Mouse (Mus musculus) intestine, postnatal 0 days (tissue): ENCODE measurements around the gene Ascl1. TPM values are rescaled to one million over a fixed set of nuclear protein-coding genes. Genes with fewer than 3 reads are reported as not detected.

Experiments
- ATAC-seq: fragments of 200-750 bp; cut with Nextera tagmentation; 2 replicates; pipeline ENCODE4 v1.8.0; 2017; ENCODE audit warnings: mild to moderate bottlenecking, moderate TSS enrichment, moderate library complexity
- H3K27ac ChIP-seq: fragments of 300-500 bp; sonication (generic); 2 replicates; pipeline ENCODE4 v1.5.1; 2014; ENCODE audit warnings: mild to moderate bottlenecking, low read depth, low read length, moderate library complexity
- H3K27me3 ChIP-seq: fragments of 300-500 bp; sonication (generic); replicated peaks from 2 replicates; pipeline ENCODE4 v1.6.1; 2014; ENCODE audit warnings: low read length, mixed read lengths; ENCODE audit not compliant: control insufficient read depth, insufficient read depth
- H3K36me3 ChIP-seq: fragments of 300-500 bp; sonication (generic); 2 replicates; pipeline ENCODE4 v1.6.1; 2014; ENCODE audit warnings: mild to moderate bottlenecking, moderate library complexity; ENCODE audit not compliant: control insufficient read depth, insufficient read depth
- H3K4me1 ChIP-seq: fragments of 300-500 bp; sonication (generic); replicated peaks from 2 replicates; pipeline ENCODE4 v1.6.1; 2014; ENCODE audit warnings: antibody characterized with exemption, low read length, mixed read lengths; ENCODE audit not compliant: control insufficient read depth, insufficient read depth
- H3K4me2 ChIP-seq: fragments of 300-500 bp; sonication (generic); replicated peaks from 2 replicates; pipeline ENCODE4 v1.6.1; 2014; ENCODE audit warnings: low read depth, mild to moderate bottlenecking, moderate library complexity
- H3K4me3 ChIP-seq: fragments of 300-500 bp; sonication (generic); 2 replicates; pipeline ENCODE4 v1.5.1; 2014; ENCODE audit warnings: low read depth, low read length
- H3K9ac ChIP-seq: fragments of 300-500 bp; sonication (generic); 2 replicates; pipeline ENCODE4 v1.6.1; 2014; ENCODE audit warnings: mild to moderate bottlenecking, low read depth, low read length
- H3K9me3 ChIP-seq: fragments of 300-500 bp; sonication (generic); 2 replicates; pipeline ENCODE4 v1.6.1; 2016; ENCODE audit warnings: mixed run types; ENCODE audit not compliant: control insufficient read depth
- CTCF ChIP-seq: sonication (generic); IDR thresholded peaks from 2 replicates; pipeline ENCODE4 v1.5.1; 2016; ENCODE audit warnings: low read depth, mild to moderate bottlenecking, control low read depth, antibody characterized with exemption, moderate library complexity
- WGBS: fragments of 180-500 bp; shearing (Covaris S2); extraction: QIAGEN DNeasy Blood & Tissue Kit; methylation state at CpG from one replicate; pipeline ENCODE4 v1.1.7; 2014; 5-methylcytosine and 5-hydroxymethylcytosine counted together
- polyA plus RNA-seq: library from polyadenylated mRNA; unstranded; fragments of >200 nt; fragmentation: Nextera tagmentation; extraction: Ambion mirVana; gene quantifications from 2 replicates; pipeline ENCODE4 v1.2.1, GENCODE M21; 2015

The Ascl1 gene
- polyA plus RNA-seq, 1 experiment from 2014 or later, result 3.6 TPM

- no peak overlapping the region for H3K4me3 ChIP-seq
- H3K4me1 ChIP-seq, result no peaks in the 10 kb centered on the region
- 8% methylated on average over 18 of the region's 18 CpGs for WGBS
- peaks cover 90% of the 10 kb centered on the region for H3K27me3 ChIP-seq
- no peak for TF ChIP-seq CTCF
- H3K4me2 ChIP-seq, result no peak overlapping the region
- H3K36me3 ChIP-seq, result no peaks in the 10 kb centered on the region
- H3K9me3 ChIP-seq, result no peaks in the 10 kb centered on the region
- no peak for ATAC-seq
- H3K27ac ChIP-seq, result no peak overlapping the region
- no peak overlapping the region for H3K9ac ChIP-seq
Observed at GRCm38 (mm10) chr10:87489246-87490009, 4.0 kb downstream of the Ascl1 start.

- WGBS, result 3% methylated on average over 16 of the region's 16 CpGs
- no peak overlapping the region for H3K4me2 ChIP-seq
- H3K9me3 ChIP-seq, result no peaks in the 10 kb centered on the region
- no peak overlapping the region for H3K4me3 ChIP-seq
- TF ChIP-seq CTCF, result no peak
- no peaks in the 10 kb centered on the region for H3K36me3 ChIP-seq
- no peak overlapping the region for H3K27ac ChIP-seq
- H3K27me3 ChIP-seq, result peaks cover 84% of the 10 kb centered on the region
- H3K4me1 ChIP-seq, result no peaks in the 10 kb centered on the region
- ATAC-seq, result no peak
- no peak overlapping the region for H3K9ac ChIP-seq
Observed at GRCm38 (mm10) chr10:87488429-87489145, 4.9 kb downstream of the Ascl1 start.

DNA sequence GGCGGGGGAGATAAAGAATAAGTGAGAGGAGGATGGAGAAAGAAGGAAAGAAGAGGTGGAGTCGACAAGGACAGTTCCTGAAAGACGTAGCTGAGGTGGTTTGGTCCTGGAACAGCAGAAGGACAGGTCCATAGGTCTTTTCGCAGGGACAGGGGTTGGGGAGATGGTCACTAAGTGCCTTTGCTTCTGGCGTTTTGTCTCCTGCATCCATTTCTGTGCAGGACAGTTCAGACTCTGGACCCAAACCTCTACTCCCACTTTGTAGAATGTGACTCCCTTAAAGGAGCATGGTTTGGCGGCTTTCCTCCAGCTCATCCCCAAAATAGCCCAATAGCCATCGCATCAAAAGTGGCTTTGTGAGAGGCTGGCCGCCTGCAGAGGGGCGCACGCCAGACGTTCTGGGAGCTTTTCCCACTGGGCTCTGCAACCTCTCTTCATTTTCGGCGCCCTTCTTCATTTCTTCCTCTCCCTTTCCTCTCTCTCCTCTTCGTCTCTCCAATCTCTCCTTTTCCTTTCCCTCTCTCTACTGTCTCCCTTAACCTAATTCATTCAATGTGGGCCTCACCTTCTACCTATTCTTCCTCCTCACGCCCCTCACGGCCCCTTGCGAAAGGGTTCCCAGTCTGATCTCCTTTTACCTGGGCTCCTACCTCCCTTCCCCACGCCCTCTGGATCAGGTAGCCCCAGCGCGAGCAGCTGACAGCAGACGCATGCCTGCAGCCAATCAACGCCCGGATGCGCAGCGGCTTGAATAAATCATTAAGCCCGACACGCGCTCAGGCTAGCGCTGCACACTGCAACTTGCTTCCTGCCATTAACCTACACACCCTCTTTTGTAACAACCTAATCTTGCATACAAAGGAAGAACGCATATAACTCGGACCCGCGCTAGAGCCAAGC lies 7.5 kb downstream of the Ascl1 start:
- H3K4me1 ChIP-seq, result no peaks in the 10 kb centered on the region
- H3K4me2 ChIP-seq, result peak overlapping the region; percentile 40
- TF ChIP-seq CTCF, result no peak
- no peak overlapping the region for H3K27ac ChIP-seq
- ATAC-seq, result peak; percentile 70; the same call in 1 of the 2 replicates
- peak overlapping the region; percentile 1; the same call in 1 of the 2 replicates for H3K4me3 ChIP-seq
- peaks cover 65% of the 10 kb centered on the region for H3K27me3 ChIP-seq
- no peaks in the 10 kb centered on the region for H3K9me3 ChIP-seq
- no peaks in the 10 kb centered on the region for H3K36me3 ChIP-seq
- no peak overlapping the region for H3K9ac ChIP-seq
- 2% methylated on average over 33 of the region's 33 CpGs for WGBS

- Histone ChIP-seq H3K4me2 (no peak overlapping the region), H3K4me3 (no peak overlapping the region), H3K9me3 (no peaks in the 10 kb centered on the region), H3K36me3 (no peaks in the 10 kb centered on the region), H3K9ac (no peak overlapping the region), H3K27ac (no peak overlapping the region), H3K4me1 (no peaks in the 10 kb centered on the region), H3K27me3 (peaks cover 57% of the 10 kb centered on the region)
- no peak for ATAC-seq
- no peak for TF ChIP-seq CTCF
- WGBS, result 5% methylated on average over 17 of the region's 17 CpGs
Observed at GRCm38 (mm10) chr10:87484831-87485720, 8.4 kb downstream of the Ascl1 start.

DNA sequence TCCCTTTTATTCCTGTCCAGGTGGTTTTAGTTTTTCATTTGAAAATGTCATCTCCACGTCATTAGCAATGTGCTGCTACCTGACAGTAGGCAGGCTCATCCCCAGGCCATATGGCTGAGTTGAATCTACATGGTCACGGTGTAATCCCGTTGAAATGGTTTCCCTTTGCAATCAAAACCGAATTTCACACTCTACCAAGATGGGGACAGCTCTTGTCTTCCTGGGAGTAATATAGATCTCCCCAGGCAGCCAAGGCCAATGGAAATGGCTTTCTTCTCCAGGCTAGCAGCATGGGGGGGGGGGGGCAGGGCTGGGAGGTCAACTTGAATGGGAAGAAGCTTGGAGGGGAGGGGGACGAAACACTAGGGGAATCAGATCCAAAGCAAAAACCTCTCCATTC lies 15.6 kb downstream of the Ascl1 start:
- 65% methylated on average over 5 of the region's 5 CpGs for WGBS

More for the DNA sequence above, 15.6 kb downstream of the Ascl1 start:
- no peak for ATAC-seq
- no peak overlapping the region for H3K4me3 ChIP-seq
- no peak overlapping the region for H3K9ac ChIP-seq
- peaks cover 6% of the 10 kb centered on the region; the same call in 1 of the 2 replicates for H3K27me3 ChIP-seq
- H3K27ac ChIP-seq, result no peak overlapping the region
- no peak overlapping the region for H3K4me2 ChIP-seq
- no peaks in the 10 kb centered on the region for H3K9me3 ChIP-seq
- no peaks in the 10 kb centered on the region for H3K36me3 ChIP-seq
- no peak for TF ChIP-seq CTCF
- no peaks in the 10 kb centered on the region for H3K4me1 ChIP-seq
